Mouse (Mus musculus): ENCODE results near the gene Zfyve9. TPM values are rescaled to one million over a fixed set of nuclear protein-coding genes. Genes with fewer than 3 reads are reported as not detected.
A peak's percentile ranks its signal among the peaks of the same experiment; 100 is the strongest.

Gene Zfyve9
- polyA plus RNA-seq, 1 experiment = 65.1 TPM

- Histone ChIP-seq H3K4me3 (ENCODE audit: insufficient read depth, low read depth, low read length) (no peak overlapping the region), H3K4me1 (ENCODE audit: control insufficient read depth, insufficient read depth, low read length) (no peaks in the 10 kb centered on the region), H3K27ac (ENCODE audit: insufficient read depth, low read depth, low read length) (no peak overlapping the region)
- 28% methylated on average over 1 of the region's 1 CpGs for WGBS
- TF ChIP-seq CTCF (IDR thresholded peaks at IDR 0.05; ENCODE audit: insufficient read depth, low read depth, low read length) (no peak), POLR2A (IDR thresholded peaks at IDR 0.05; ENCODE audit: insufficient read depth, low read depth, low read length) (no peak)
These were observed 13.3 kb upstream of the Zfyve9 start for GRCm38 (mm10) chr4:108793941-108794340.

GRCm38 (mm10) chr4:108790507-108790906 lies 9.9 kb upstream of the Zfyve9 start:
- 91% methylated on average over 1 of the region's 1 CpGs for WGBS
- Histone ChIP-seq H3K4me3 (ENCODE audit: insufficient read depth, low read depth, low read length) (no peak overlapping the region), H3K27ac (ENCODE audit: insufficient read depth, low read depth, low read length) (no peak overlapping the region), H3K4me1 (ENCODE audit: control insufficient read depth, insufficient read depth, low read length) (no peaks in the 10 kb centered on the region)
- TF ChIP-seq POLR2A (IDR thresholded peaks at IDR 0.05; ENCODE audit: insufficient read depth, low read depth, low read length) = no peak
- TF ChIP-seq CTCF (IDR thresholded peaks at IDR 0.05; ENCODE audit: insufficient read depth, low read depth, low read length) = no peak

GRCm38 (mm10) chr4:108789258-108789936 lies 8.8 kb upstream of the Zfyve9 start:
- no peak for TF ChIP-seq CTCF (IDR thresholded peaks at IDR 0.05; ENCODE audit: insufficient read depth, low read depth, low read length)
- no peak for TF ChIP-seq POLR2A (IDR thresholded peaks at IDR 0.05; ENCODE audit: insufficient read depth, low read depth, low read length)
- H3K4me3 ChIP-seq (ENCODE audit: insufficient read depth, low read depth, low read length) = no peak overlapping the region
- no peaks in the 10 kb centered on the region for H3K4me1 ChIP-seq (ENCODE audit: control insufficient read depth, insufficient read depth, low read length)
- no peak overlapping the region for H3K27ac ChIP-seq (ENCODE audit: insufficient read depth, low read depth, low read length)
- 55% methylated on average over 6 of the region's 6 CpGs for WGBS

- Histone ChIP-seq H3K27ac (ENCODE audit: insufficient read depth, low read depth, low read length) (peak overlapping the region; percentile 75), H3K4me3 (ENCODE audit: insufficient read depth, low read depth, low read length) (no peak overlapping the region), H3K4me1 (ENCODE audit: control insufficient read depth, insufficient read depth, low read length) (peaks cover 2% of the 10 kb centered on the region; the same call in 1 of the 2 replicates)
- TF ChIP-seq POLR2A (IDR thresholded peaks at IDR 0.05; ENCODE audit: insufficient read depth, low read depth, low read length) (no peak), CTCF (IDR thresholded peaks at IDR 0.05; ENCODE audit: insufficient read depth, low read depth, low read length) (no peak)
- WGBS = 12% methylated on average over 8 of the region's 8 CpGs
These were observed 2.0 kb upstream of the Zfyve9 start for GRCm38 (mm10) chr4:108782421-108783085.

- Histone ChIP-seq H3K27ac (ENCODE audit: insufficient read depth, low read depth, low read length) (peak overlapping the region; percentile 91), H3K4me1 (ENCODE audit: control insufficient read depth, insufficient read depth, low read length) (peaks cover 2% of the 10 kb centered on the region; the same call in 1 of the 2 replicates), H3K4me3 (ENCODE audit: insufficient read depth, low read depth, low read length) (0 out of 2 replicates have a peak overlapping the region, but pooled peaks have one; percentile 27)
- TF ChIP-seq POLR2A (IDR thresholded peaks at IDR 0.05; ENCODE audit: insufficient read depth, low read depth, low read length) (no peak), CTCF (IDR thresholded peaks at IDR 0.05; ENCODE audit: insufficient read depth, low read depth, low read length) (no peak)
- 34% methylated on average over 3 of the region's 3 CpGs for WGBS
These were observed 998 bp upstream of the Zfyve9 start for GRCm38 (mm10) chr4:108781596-108781995.

- TF ChIP-seq CTCF (IDR thresholded peaks at IDR 0.05; ENCODE audit: insufficient read depth, low read depth, low read length) (no peak), POLR2A (IDR thresholded peaks at IDR 0.05; ENCODE audit: insufficient read depth, low read depth, low read length) (no peak; the same call in 1 of the 2 replicates)
- Histone ChIP-seq H3K4me3 (ENCODE audit: insufficient read depth, low read depth, low read length) (peak overlapping the region; percentile 79), H3K27ac (ENCODE audit: insufficient read depth, low read depth, low read length) (peak overlapping the region; percentile 87), H3K4me1 (ENCODE audit: control insufficient read depth, insufficient read depth, low read length) (peaks cover 2% of the 10 kb centered on the region; the same call in 1 of the 2 replicates)
- WGBS = 1% methylated on average over 20 of the region's 20 CpGs
These were observed 237 bp upstream of the Zfyve9 start for GRCm38 (mm10) chr4:108780864-108781205.

- TF ChIP-seq CTCF (IDR thresholded peaks at IDR 0.05; ENCODE audit: insufficient read depth, low read depth, low read length) (no peak), POLR2A (IDR thresholded peaks at IDR 0.05; ENCODE audit: insufficient read depth, low read depth, low read length) (no peak)
- Histone ChIP-seq H3K4me1 (ENCODE audit: control insufficient read depth, insufficient read depth, low read length) (peaks cover 2% of the 10 kb centered on the region; the same call in 1 of the 2 replicates), H3K4me3 (ENCODE audit: insufficient read depth, low read depth, low read length) (peak overlapping the region; percentile 79), H3K27ac (ENCODE audit: insufficient read depth, low read depth, low read length) (peak overlapping the region; percentile 83)
- under 1% methylated on average over 7 of the region's 7 CpGs for WGBS
These were observed 888 bp downstream of the Zfyve9 start for GRCm38 (mm10) chr4:108779763-108780056.

- Histone ChIP-seq H3K27ac (ENCODE audit: insufficient read depth, low read depth, low read length) (no peak overlapping the region), H3K4me3 (ENCODE audit: insufficient read depth, low read depth, low read length) (no peak overlapping the region), H3K4me1 (ENCODE audit: control insufficient read depth, insufficient read depth, low read length) (no peaks in the 10 kb centered on the region)
- TF ChIP-seq CTCF (IDR thresholded peaks at IDR 0.05; ENCODE audit: insufficient read depth, low read depth, low read length) = no peak
- no peak for TF ChIP-seq POLR2A (IDR thresholded peaks at IDR 0.05; ENCODE audit: insufficient read depth, low read depth, low read length)
These were observed 12.1 kb downstream of the Zfyve9 start for GRCm38 (mm10) chr4:108768527-108768926.

- WGBS = 99% methylated on average over 3 of the region's 3 CpGs
- H3K4me3 ChIP-seq (ENCODE audit: insufficient read depth, low read depth, low read length) = no peak overlapping the region
These were observed 21.0 kb downstream of the Zfyve9 start for GRCm38 (mm10) chr4:108759583-108759982.

More at GRCm38 (mm10) chr4:108759583-108759982, 21.0 kb downstream of the Zfyve9 start:
- no peaks in the 10 kb centered on the region for H3K4me1 ChIP-seq (ENCODE audit: control insufficient read depth, insufficient read depth, low read length)
- no peak overlapping the region for H3K27ac ChIP-seq (ENCODE audit: insufficient read depth, low read depth, low read length)
- TF ChIP-seq CTCF (IDR thresholded peaks at IDR 0.05; ENCODE audit: insufficient read depth, low read depth, low read length) = no peak
- no peak for TF ChIP-seq POLR2A (IDR thresholded peaks at IDR 0.05; ENCODE audit: insufficient read depth, low read depth, low read length)
